Mouse (Mus musculus) CH12.LX (cell line): ENCODE results near the gene Slpi. TPM values are rescaled to one million over a fixed set of nuclear protein-coding genes. Genes with fewer than 3 reads are reported as not detected.

Experiments
- DNase-seq: peaks from one replicate; pipeline ENCODE4 v3.0.0-alpha.2; 2013; ENCODE audit errors: extremely low read depth
- H3K27ac ChIP-seq: 2 replicates; pipeline ENCODE4 v1.5.1; 2012; ENCODE audit warnings: low read depth, mild to moderate bottlenecking, control low read depth, moderate library complexity; ENCODE audit not compliant: insufficient read depth
- H3K27me3 ChIP-seq: replicated peaks from 2 replicates; pipeline ENCODE3; 2012; ENCODE audit warnings: inconsistent platforms
- H3K36me3 ChIP-seq, 2 experiments: replicated peaks in 1 of 2; 2 replicates each; pipeline versions ENCODE3 to v1.6.1; 2012; ENCODE audit warnings: inconsistent platforms in 1 of 2, low read length in 1 of 2, mild to moderate bottlenecking in 1 of 2, mixed read lengths in 1 of 2, moderate library complexity in 1 of 2; ENCODE audit not compliant: control insufficient read depth in 1 of 2, insufficient read depth in 1 of 2
- H3K4me1 ChIP-seq, 2 experiments: 2 replicates each; pipeline ENCODE4 v1.6.1; 2012; ENCODE audit warnings: inconsistent platforms in 1 of 2, moderate library complexity in 1 of 2; ENCODE audit not compliant: insufficient read depth in 2 of 2, control insufficient read depth in 1 of 2
- H3K4me2 ChIP-seq: 2 replicates; pipeline ENCODE4 v1.6.1; 2012; ENCODE audit warnings: low read depth, mild to moderate bottlenecking, control low read depth; ENCODE audit not compliant: poor library complexity, insufficient read depth, severe bottlenecking
- H3K4me3 ChIP-seq, 3 experiments: fragments of 150-350 bp in 1 of 3; sonication (generic) in 1 of 3; replicated peaks in 1 of 3; 2 replicates each; pipeline versions ENCODE3 to v1.5.1; 2011 to 2012; ENCODE audit warnings: low read depth in 2 of 3, low read length in 2 of 3, mild to moderate bottlenecking in 2 of 3, moderate library complexity in 2 of 3, control low read depth in 1 of 3, improper control_type of control experiment in 1 of 3, inconsistent platforms in 1 of 3, mixed read lengths in 1 of 3; ENCODE audit not compliant: poor library complexity in 1 of 3
- H3K79me2 ChIP-seq: replicated peaks from 2 replicates; pipeline ENCODE4 v1.6.1; 2012; ENCODE audit warnings: mild to moderate bottlenecking, moderate library complexity; ENCODE audit not compliant: control insufficient read depth, poor library complexity, insufficient read depth, severe bottlenecking; ENCODE audit errors: extremely low read depth
- H3K9ac ChIP-seq: 2 replicates; pipeline ENCODE4 v1.6.1; 2012; ENCODE audit warnings: low read depth, mild to moderate bottlenecking, control low read depth, moderate library complexity; ENCODE audit not compliant: insufficient read depth
- H3K9me3 ChIP-seq: replicated peaks from 2 replicates; pipeline ENCODE3; 2012; ENCODE audit warnings: low read length, inconsistent platforms, mixed read lengths
- BHLHE40 ChIP-seq: IDR thresholded peaks from 2 replicates; pipeline ENCODE4 v1.6.1; 2011; ENCODE audit warnings: mild to moderate bottlenecking, low read depth, low read length, improper control_type of control experiment
- CHD1 ChIP-seq: IDR thresholded peaks from 2 replicates; pipeline ENCODE4 v1.6.1; 2012; ENCODE audit warnings: low read depth, low read length, improper control_type of control experiment, inconsistent platforms
- CHD2 ChIP-seq: IDR thresholded peaks from 2 replicates; pipeline ENCODE4 v1.6.1; 2011; ENCODE audit warnings: low read length, improper control_type of control experiment
- CTCF ChIP-seq, 2 experiments: IDR thresholded peaks in 1 of 2; conservative IDR thresholded peaks in 1 of 2; 2 replicates each; pipeline ENCODE4 v1.5.1; 2011 to 2012; ENCODE audit warnings: low read depth in 2 of 2, low read length in 2 of 2, improper control_type of control experiment in 1 of 2, inconsistent platforms in 1 of 2, mild to moderate bottlenecking in 1 of 2, moderate library complexity in 1 of 2
- ELF1 ChIP-seq: IDR thresholded peaks from 2 replicates; pipeline ENCODE4 v1.6.1; 2014; ENCODE audit warnings: low read depth, mild to moderate bottlenecking, inconsistent platforms, low read length, improper control_type of control experiment
- EP300 ChIP-seq: IDR thresholded peaks from 2 replicates; pipeline ENCODE4 v1.6.1; 2011; ENCODE audit warnings: low read length, improper control_type of control experiment
- GABPA ChIP-seq: IDR thresholded peaks from 2 replicates; pipeline ENCODE4 v1.6.1; 2012; ENCODE audit warnings: low read depth, low read length, improper control_type of control experiment, inconsistent platforms; ENCODE audit not compliant: insufficient replicate concordance
- HCFC1 ChIP-seq: IDR thresholded peaks from 2 replicates; pipeline ENCODE4 v1.6.1; 2012; ENCODE audit warnings: low read depth, mild to moderate bottlenecking, inconsistent platforms, low read length, improper control_type of control experiment
- JUN ChIP-seq: IDR thresholded peaks from 2 replicates; pipeline ENCODE4 v1.6.1; 2011; ENCODE audit warnings: low read depth, mild to moderate bottlenecking, low read length, improper control_type of control experiment, moderate library complexity; ENCODE audit not compliant: insufficient read depth
- JUND ChIP-seq: conservative IDR thresholded peaks from 2 replicates; pipeline ENCODE4 v1.6.1; 2011; ENCODE audit warnings: low read depth, low read length, improper control_type of control experiment
- MAFK ChIP-seq: IDR thresholded peaks from 2 replicates; pipeline ENCODE4 v1.6.1; 2011; ENCODE audit warnings: low read length, improper control_type of control experiment; ENCODE audit not compliant: insufficient replicate concordance
- MEF2A ChIP-seq: IDR thresholded peaks from 2 replicates; pipeline ENCODE4 v1.6.1; 2014; ENCODE audit warnings: low read depth, mild to moderate bottlenecking, inconsistent platforms, low read length, improper control_type of control experiment, borderline replicate concordance
- MXI1 ChIP-seq: IDR thresholded peaks from 2 replicates; pipeline ENCODE4 v1.6.1; 2011; ENCODE audit warnings: mild to moderate bottlenecking, low read depth, low read length, improper control_type of control experiment
- MYC ChIP-seq: IDR thresholded peaks from 2 replicates; pipeline ENCODE4 v1.6.1; 2011; ENCODE audit warnings: low read depth, mild to moderate bottlenecking, improper control_type of control experiment, low read length
- POLR2A ChIP-seq: IDR thresholded peaks from 2 replicates; pipeline ENCODE4 v1.6.1; 2011; ENCODE audit warnings: low read depth, mild to moderate bottlenecking, improper control_type of control experiment, low read length
- POLR2AphosphoS2 ChIP-seq: IDR thresholded peaks from 2 replicates; pipeline ENCODE4 v1.6.1; 2011; ENCODE audit warnings: low read depth, low read length, improper control_type of control experiment
- RAD21 ChIP-seq: IDR thresholded peaks from 2 replicates; pipeline ENCODE4 v1.6.1; 2011; ENCODE audit warnings: low read depth, mild to moderate bottlenecking, low read length, improper control_type of control experiment, moderate library complexity
- RCOR1 ChIP-seq: conservative IDR thresholded peaks from 2 replicates; pipeline ENCODE4 v1.6.1; 2012; ENCODE audit warnings: low read depth, mild to moderate bottlenecking, inconsistent platforms, low read length, improper control_type of control experiment
- SMC3 ChIP-seq: IDR thresholded peaks from 2 replicates; pipeline ENCODE4 v1.6.1; 2011; ENCODE audit warnings: low read depth, low read length, improper control_type of control experiment
- TBP ChIP-seq: conservative IDR thresholded peaks from 2 replicates; pipeline ENCODE4 v1.6.1; 2011; ENCODE audit warnings: low read depth, low read length, improper control_type of control experiment
- TCF12 ChIP-seq: IDR thresholded peaks from 2 replicates; pipeline ENCODE4 v1.6.1; 2014; ENCODE audit warnings: low read depth, mild to moderate bottlenecking, inconsistent platforms, low read length, improper control_type of control experiment
- UBTF ChIP-seq: IDR thresholded peaks from 2 replicates; pipeline ENCODE4 v1.6.1; 2012; ENCODE audit warnings: low read depth, mild to moderate bottlenecking, inconsistent platforms, low read length, improper control_type of control experiment, moderate library complexity
- USF1 ChIP-seq: IDR thresholded peaks from 2 replicates; pipeline ENCODE4 v1.6.1; 2014; ENCODE audit warnings: low read depth, mild to moderate bottlenecking, inconsistent platforms, low read length, improper control_type of control experiment
- USF2 ChIP-seq: conservative IDR thresholded peaks from 2 replicates; pipeline ENCODE4 v1.6.1; 2011; ENCODE audit warnings: low read depth, low read length, improper control_type of control experiment
- ZKSCAN1 ChIP-seq: IDR thresholded peaks from 2 replicates; pipeline ENCODE4 v1.6.1; 2012; ENCODE audit warnings: low read depth, inconsistent platforms, low read length, improper control_type of control experiment, borderline replicate concordance
- dilution Hi-C: fragments of 300-500 bp; cut with MboI; formaldehyde crosslinking; loops from 2 replicates; pipeline ENCODE4 v1.14.3; 2020; ENCODE audit warnings: low sequenced_read_pairs; ENCODE audit not compliant: extremely low pct_unique_long_range_greater_than_20kb, extremely low pct_ligation_motif_present
- in situ Hi-C: fragments of 300-500 bp; cut with MboI; formaldehyde crosslinking; loops from 3 replicates; pipeline ENCODE4 v1.14.3; 2019; ENCODE audit warnings: low sequenced_read_pairs, low pct_ligation_motif_present, low pct_unique_long_range_greater_than_20kb, mixed read lengths
- polyA plus RNA-seq: library from polyadenylated mRNA; unstranded; fragments of >175 nt; gene quantifications from 2 replicates; pipeline ENCODE4 v1.2.1, GENCODE M21; 2012; ENCODE audit warnings: low read depth; ENCODE audit not compliant: insufficient read length
- total RNA-seq, 2 experiments: library from RNA; depleted of rRNA; stranded (reverse); fragments of 300-350 nt in 1 of 2; fragments of >200 nt in 1 of 2; gene quantifications; 2 replicates each; pipeline ENCODE4 v1.2.3; 2012 to 2014

Gene Slpi
- total and polyA plus RNA-seq, 3 experiments, result 0.38 to 2.7 (median 1.0) TPM

DNA sequence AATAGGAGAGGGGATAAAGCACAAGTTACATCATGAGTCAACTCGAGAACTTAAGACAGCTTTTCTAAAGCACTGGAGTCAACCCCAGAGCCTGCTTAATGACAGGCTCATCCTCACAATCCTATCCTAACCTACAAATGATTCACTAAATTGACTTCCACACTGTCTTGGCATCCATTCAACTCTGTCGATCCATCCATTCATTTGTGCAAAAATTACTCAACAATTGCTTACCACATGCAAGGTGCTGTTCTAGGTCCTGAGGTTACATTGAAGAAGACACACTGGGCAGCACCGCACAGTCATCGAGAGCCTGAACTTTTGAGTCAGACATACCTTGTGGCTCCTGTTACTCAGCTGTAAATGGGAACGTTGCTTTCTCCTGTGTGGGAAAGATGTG lies 29.9 kb downstream of the Slpi start:
- in situ Hi-C loops, result no loop called here
- no peak overlapping the region for H3K27ac ChIP-seq
- DNase-seq, result no peak

GRCm38 (mm10) chr2:164358373-164358772 lies 30.5 kb downstream of the Slpi start:
- Histone ChIP-seq H3K4me1 (peaks cover 13 to 20% of the 10 kb centered on the region in 2 experiments), H3K4me3 (no peak overlapping the region), H3K9me3 (no peaks in the 10 kb centered on the region), H3K4me2 (no peak overlapping the region), H3K9ac (no peak overlapping the region), H3K27ac (no peak overlapping the region), H3K27me3 (peaks cover 2% of the 10 kb centered on the region), H3K36me3 (no peaks in the 10 kb centered on the region), H3K79me2 (no peaks in the 10 kb centered on the region)
- dilution Hi-C loops, result no loop called here
- in situ Hi-C loops, result no loop called here
- TF ChIP-seq MAFK, result no peak
- no peak for TF ChIP-seq JUND
- no peak for TF ChIP-seq ZKSCAN1
- no peak for TF ChIP-seq POLR2A
- no peak for TF ChIP-seq MEF2A
- no peak for TF ChIP-seq GABPA
- TF ChIP-seq CTCF (conservative IDR thresholded peaks at IDR 0.05 in 1 of 2, IDR thresholded peaks at IDR 0.05 in 1 of 2; ENCODE audit: low read depth in 2 of 2, low read length in 2 of 2), result peak; percentile 21 to 56; a peak in 2 of 4 replicates
- no peak for TF ChIP-seq USF2
- no peak for TF ChIP-seq POLR2AphosphoS2
- no peak for TF ChIP-seq CHD1
- no peak for TF ChIP-seq ELF1
- TF ChIP-seq UBTF, result no peak
- TF ChIP-seq MXI1, result no peak
- TF ChIP-seq HCFC1, result no peak
- TF ChIP-seq RAD21, result peak; percentile 37
- TF ChIP-seq TBP, result no peak
- no peak for TF ChIP-seq RCOR1
- TF ChIP-seq MYC, result no peak
- no peak for TF ChIP-seq EP300
- peak; percentile 44 for TF ChIP-seq SMC3
- TF ChIP-seq JUN, result no peak
- TF ChIP-seq USF1, result no peak
- DNase-seq, result peak; percentile 31

More for the DNA sequence above, 29.9 kb downstream of the Slpi start:
- Histone ChIP-seq H3K27me3 (peaks cover 2% of the 10 kb centered on the region), H3K4me3 (no peak overlapping the region), H3K4me2 (no peak overlapping the region), H3K9ac (no peak overlapping the region), H3K9me3 (no peaks in the 10 kb centered on the region), H3K79me2 (no peaks in the 10 kb centered on the region), H3K36me3 (no peaks in the 10 kb centered on the region), H3K4me1 (peaks cover 13 to 22% of the 10 kb centered on the region in 2 experiments)
- TF ChIP-seq BHLHE40, result no peak
- TF ChIP-seq JUN, result no peak
- no peak for TF ChIP-seq TCF12
- no peak for TF ChIP-seq CHD2
- dilution Hi-C loops, result no loop called here
